Mouse (Mus musculus): Measurements from ENCODE around the gene Mettl7a3. TPM values are rescaled to one million over a fixed set of nuclear protein-coding genes. Genes with fewer than 3 reads are reported as not detected.
"Not testable (repeated sequence)": the region's sequence is repeated elsewhere in the genome, so short reads cannot be mapped to it uniquely, and the experiment has no call there.

The Mettl7a3 gene
- total and polyA plus RNA-seq, 3 experiments = 0.12 to 0.70 TPM; not detected in 1

GRCm38 (mm10) chr15:100352711-100353250 lies 18.1 kb downstream of the Mettl7a3 start, which contains the start of the genes Methig1 and Mettl7a2:
Methig1 (plus strand) TSS chr15:100353149.
Mettl7a2 (plus strand) TSS chr15:100353200.
- Histone ChIP-seq H3K36me3 (ENCODE audit: control insufficient read depth in 1 of 2, insufficient read depth in 2 of 2, low read length in 2 of 2) (no peaks in the 10 kb centered on the region), H3K27me3 (ENCODE audit: control insufficient read depth in 1 of 2, insufficient read depth in 2 of 2, low read length in 2 of 2) (peaks cover 2 to 12% of the 10 kb centered on the region in 2 experiments; a peak in 3 of 4 replicates), H3K4me3 (ENCODE audit: control insufficient read depth in 1 of 2, insufficient read depth in 1 of 2, low read depth in 2 of 2, low read length in 2 of 2) (no peak within 1 kb of the TSS), H3K4me1 (ENCODE audit: control insufficient read depth in 1 of 2, insufficient read depth in 2 of 2, low read length in 2 of 2) (no peaks in the 10 kb centered on the region), H3K79me2 (ENCODE audit: control insufficient read depth, insufficient read depth, low read length, poor library complexity) (no peaks in the 10 kb centered on the region), H3K9ac (ENCODE audit: control insufficient read depth, low read depth, low read length, poor library complexity, severe bottlenecking) (no peak within 1 kb of the TSS), H3K9me3 (replicated peaks; ENCODE audit: insufficient read depth, low read length) (no peaks in the 10 kb centered on the region), H3K27ac (ENCODE audit: control insufficient read depth, low read depth, low read length) (no peak within 1 kb of the TSS)
- TF ChIP-seq ZMIZ1 (IDR thresholded peaks at IDR 0.05; ENCODE audit: low read depth, low read length) = no peak
- TF ChIP-seq TAL1 (IDR thresholded peaks at IDR 0.05; ENCODE audit: low read length) = no peak
- no peak for TF ChIP-seq POLR2A (IDR thresholded peaks at IDR 0.05; ENCODE audit: control insufficient read depth in 1 of 2, insufficient read depth in 1 of 2, low read depth in 1 of 2, low read length in 2 of 2, poor library complexity in 1 of 2)
- no peak for TF ChIP-seq ETS1 (IDR thresholded peaks at IDR 0.05; ENCODE audit: low read depth, low read length)
- TF ChIP-seq BHLHE40 (IDR thresholded peaks at IDR 0.05; ENCODE audit: borderline replicate concordance, low read depth, low read length) = no peak
- no peak for TF ChIP-seq MYC (IDR thresholded peaks at IDR 0.05; ENCODE audit: low read depth, low read length)
- no peak for TF ChIP-seq TBP (IDR thresholded peaks at IDR 0.05; ENCODE audit: low read depth, low read length)
- TF ChIP-seq ZKSCAN1 (IDR thresholded peaks at IDR 0.05; ENCODE audit: low read depth, low read length) = no peak
- TF ChIP-seq MYB (IDR thresholded peaks at IDR 0.05; ENCODE audit: low read depth, low read length) = no peak
- no peak for TF ChIP-seq MAX (IDR thresholded peaks at IDR 0.05; ENCODE audit: low read length)
- TF ChIP-seq CHD1 (IDR thresholded peaks at IDR 0.05; ENCODE audit: low read depth, low read length) = no peak
- TF ChIP-seq CTCF (IDR thresholded peaks at IDR 0.05 in 2 of 3, conservative IDR thresholded peaks at IDR 0.05 in 1 of 3; ENCODE audit: control insufficient read depth in 1 of 3, insufficient read depth in 1 of 3, low read depth in 2 of 3, low read length in 3 of 3, poor library complexity in 1 of 3, severe bottlenecking in 1 of 3) = no peak
- no peak for TF ChIP-seq SMC3 (IDR thresholded peaks at IDR 0.05; ENCODE audit: low read depth, low read length)
- TF ChIP-seq POLR2AphosphoS5 (IDR thresholded peaks at IDR 0.05; ENCODE audit: borderline replicate concordance, low read depth, low read length) = no peak
- no peak for TF ChIP-seq EP300 (IDR thresholded peaks at IDR 0.05; ENCODE audit: low read depth in 1 of 2, low read length in 2 of 2)
- no peak for TF ChIP-seq UBTF (IDR thresholded peaks at IDR 0.05; ENCODE audit: borderline replicate concordance, insufficient read depth, low read depth, low read length)
- no peak for TF ChIP-seq JUND (IDR thresholded peaks at IDR 0.05; ENCODE audit: low read depth, low read length)
- DNase-seq (ENCODE audit: low read depth, low spot score) = no peak

- H3K36me3 ChIP-seq (ENCODE audit: control insufficient read depth in 1 of 2, insufficient read depth in 2 of 2, low read length in 2 of 2); H3K4me3 ChIP-seq (ENCODE audit: control insufficient read depth in 1 of 2, insufficient read depth in 1 of 2, low read depth in 2 of 2, low read length in 2 of 2); H3K79me2 ChIP-seq (ENCODE audit: control insufficient read depth, insufficient read depth, low read length, poor library complexity); H3K4me1 ChIP-seq (ENCODE audit: control insufficient read depth in 1 of 2, insufficient read depth in 2 of 2, low read length in 2 of 2); H3K27ac ChIP-seq (ENCODE audit: control insufficient read depth, low read depth, low read length); DNase-seq (ENCODE audit: low read depth, low spot score); H3K9ac ChIP-seq (ENCODE audit: control insufficient read depth, low read depth, low read length, poor library complexity, severe bottlenecking); H3K9me3 ChIP-seq (replicated peaks; ENCODE audit: insufficient read depth, low read length): not testable (repeated sequence)
- peaks cover 2 to 12% of the 10 kb centered on the region in 2 experiments; a peak in 3 of 4 replicates for H3K27me3 ChIP-seq (ENCODE audit: control insufficient read depth in 1 of 2, insufficient read depth in 2 of 2, low read length in 2 of 2)
These were observed 18.7 kb downstream of the Mettl7a3 start for GRCm38 (mm10) chr15:100353399-100353798.

All from MEL (cell line).